Mouse (Mus musculus) bone marrow macrophage, adult 2 months (primary cell): ENCODE results near the gene Ccdc92b.

Source experiments
- CTCF ChIP-seq: IDR thresholded peaks from 2 replicates; pipeline ENCODE4 v1.5.1; 2012; ENCODE audit warnings: low read depth, mild to moderate bottlenecking, low read length, moderate library complexity
- POLR2A ChIP-seq: IDR thresholded peaks from 2 replicates; pipeline ENCODE4 v1.6.1; 2012; ENCODE audit warnings: mild to moderate bottlenecking, low read depth, low read length, borderline replicate concordance

DNA sequence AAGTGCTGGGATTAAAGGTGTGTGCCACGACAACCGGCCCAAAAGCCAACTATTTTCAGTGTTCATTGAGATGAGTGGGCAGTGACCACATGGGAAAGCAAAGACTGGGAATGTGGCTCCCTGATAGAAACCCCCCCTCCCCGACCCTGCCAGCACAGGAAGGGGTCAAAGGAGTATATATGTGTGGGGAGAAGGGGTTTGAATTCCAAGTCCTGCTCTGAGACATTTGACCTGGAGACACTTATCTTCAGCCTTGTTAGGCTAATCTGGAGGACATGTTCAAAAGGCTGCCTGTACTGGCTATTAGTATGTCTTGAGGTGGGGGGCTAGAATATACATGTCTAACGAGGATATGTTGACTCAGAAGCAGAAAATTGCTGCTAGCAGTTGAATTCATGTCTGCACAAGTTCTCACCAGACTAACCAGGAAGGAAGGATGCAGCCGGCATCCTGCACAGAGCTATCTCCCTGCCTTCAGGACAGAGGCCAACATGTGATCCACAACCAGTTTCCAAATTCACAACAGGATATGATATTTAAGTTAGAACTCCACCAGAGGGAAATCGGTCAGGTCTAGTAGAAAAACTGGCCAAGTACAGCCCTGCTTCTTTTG lies 53.6 kb downstream of the Ccdc92b start:
- no peak for TF ChIP-seq POLR2A
- no peak for TF ChIP-seq CTCF
